Mouse (Mus musculus) spleen, embryonic (tissue): ENCODE results near the gene H2al1m.
"Not testable (repeated sequence)": the region's sequence is repeated elsewhere in the genome, so short reads cannot be mapped to it uniquely, and the experiment has no call there.

Experiments
- CTCF ChIA-PET: fragments of 350-600 bp; sonication (Branson Sonifier 250); formaldehyde crosslinking; loops from one replicate; lab custom pipeline; 2022; lab: Charles Lee

H2al1m gene

DNA sequence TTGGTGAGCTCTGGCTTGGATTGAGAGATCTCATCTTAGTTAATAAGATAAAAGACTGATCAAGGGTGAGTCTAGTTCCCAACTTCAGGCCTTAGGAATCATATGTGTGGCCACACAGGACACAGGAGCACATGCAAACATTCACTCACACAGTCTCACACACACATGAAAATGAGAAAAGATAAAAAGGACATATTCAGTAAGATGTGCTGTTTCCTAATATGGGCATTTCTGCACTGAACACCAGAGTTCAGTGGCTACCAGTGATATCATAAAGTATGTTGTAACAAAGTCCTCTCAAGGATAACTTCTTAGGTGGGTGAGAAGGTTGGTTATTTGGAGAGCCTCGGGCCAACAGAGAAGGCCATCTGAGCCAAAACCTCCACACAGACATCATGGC lies at the start of gene H2al1m:
H2al1m (plus strand) TSS at position 301 of the 400 bp plus-strand sequence.
- CTCF ChIA-PET: not testable (repeated sequence)

DNA sequence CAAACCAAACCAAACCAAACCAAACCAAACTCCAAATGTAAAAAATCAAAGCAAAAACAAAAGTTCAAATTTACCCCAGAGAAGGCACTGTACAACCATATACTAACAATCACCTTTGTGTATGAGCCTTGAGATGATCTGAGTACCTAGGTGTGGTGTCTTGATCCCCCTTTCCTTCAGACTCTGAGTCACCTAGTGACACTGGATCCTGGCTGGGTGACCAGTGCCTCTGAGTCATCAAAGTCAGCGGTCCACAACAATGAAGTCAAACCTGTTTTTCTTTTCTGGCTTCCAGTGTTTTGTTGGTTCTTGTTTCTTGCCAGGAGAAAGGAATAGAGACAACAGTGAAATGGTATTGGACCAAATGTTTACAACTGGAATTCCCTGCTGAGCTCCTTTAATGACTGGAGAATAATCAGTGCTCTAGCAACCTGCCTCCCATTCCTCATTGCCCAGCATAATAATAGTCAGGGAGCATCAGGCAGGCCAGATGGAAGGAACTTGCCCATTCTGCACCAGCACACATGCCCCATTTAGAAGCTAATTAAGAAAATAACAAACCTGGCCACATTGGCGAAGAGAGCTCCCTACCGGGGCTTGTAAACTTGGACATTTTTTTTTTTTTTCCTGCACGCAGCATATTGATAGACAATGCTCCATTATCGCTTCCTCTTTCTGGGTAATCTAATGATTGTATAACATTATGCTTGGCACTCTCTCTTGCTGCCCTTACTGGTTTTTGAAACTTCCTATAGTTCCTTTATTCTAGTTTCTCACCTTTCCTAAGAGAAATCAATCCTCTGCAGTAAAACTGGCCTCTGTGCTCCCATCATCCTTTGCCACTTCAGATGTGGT lies 42.6 kb upstream of the H2al1m start:
- CTCF ChIA-PET: no interaction called here

DNA sequence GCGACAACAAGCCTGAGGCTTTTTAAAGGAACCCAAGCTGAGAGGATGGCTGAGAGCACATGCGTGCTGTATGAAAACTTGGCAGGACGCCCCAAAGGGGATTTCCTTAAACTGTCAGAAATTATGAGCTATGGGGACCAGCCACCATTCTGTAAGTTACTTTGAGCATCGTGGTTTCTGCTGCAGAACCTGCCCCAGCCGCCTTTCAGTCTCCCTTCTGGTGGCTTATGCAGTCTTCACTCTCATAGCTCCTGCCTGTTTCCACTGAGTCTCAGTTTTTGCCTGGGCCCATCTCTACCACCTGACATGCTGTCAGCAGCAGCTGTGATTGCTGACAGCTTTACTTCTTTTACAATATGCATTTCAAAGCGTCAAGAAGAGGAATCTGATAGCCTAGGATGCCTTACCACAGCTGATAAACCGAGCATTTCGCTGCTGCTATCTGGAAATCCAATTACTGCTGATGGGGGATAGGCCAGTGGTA lies 40.1 kb upstream of the H2al1m start:
- CTCF ChIA-PET: no interaction called here

DNA sequence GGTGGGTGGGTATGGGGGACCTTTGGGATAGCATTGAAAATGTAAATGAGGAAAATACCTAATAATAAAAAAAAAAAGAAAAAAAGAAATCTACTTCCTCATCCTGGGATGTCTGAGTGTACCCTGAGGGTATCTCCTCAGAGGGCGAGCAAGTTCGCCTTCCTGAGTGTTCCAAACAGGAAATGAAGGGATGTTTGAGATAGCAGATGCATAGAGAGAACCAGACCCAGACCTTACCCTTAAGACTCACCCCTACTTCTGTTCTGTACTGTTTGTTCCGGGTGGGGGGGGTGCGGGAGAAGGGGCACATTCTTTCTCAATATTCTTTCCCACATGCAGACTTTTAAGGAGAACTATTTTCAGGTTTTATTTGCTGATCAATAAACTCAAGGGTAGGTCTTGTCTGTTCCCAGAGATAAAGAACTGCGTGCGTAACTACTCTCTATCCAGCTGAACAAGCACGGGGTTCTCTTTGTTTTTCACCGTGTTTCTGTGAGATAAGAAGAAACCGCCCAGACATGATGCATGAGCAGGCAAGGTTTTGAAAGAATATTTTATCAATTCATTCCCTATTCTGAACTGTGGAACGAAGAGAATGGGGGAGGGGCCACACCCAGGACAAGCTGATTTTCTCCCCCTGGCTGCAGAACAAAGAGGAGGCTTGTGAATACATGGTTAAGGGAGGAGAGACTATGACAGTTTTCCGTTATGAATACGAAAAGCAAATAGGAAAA lies 38.8 kb upstream of the H2al1m start:
- CTCF ChIA-PET: no interaction called here

DNA sequence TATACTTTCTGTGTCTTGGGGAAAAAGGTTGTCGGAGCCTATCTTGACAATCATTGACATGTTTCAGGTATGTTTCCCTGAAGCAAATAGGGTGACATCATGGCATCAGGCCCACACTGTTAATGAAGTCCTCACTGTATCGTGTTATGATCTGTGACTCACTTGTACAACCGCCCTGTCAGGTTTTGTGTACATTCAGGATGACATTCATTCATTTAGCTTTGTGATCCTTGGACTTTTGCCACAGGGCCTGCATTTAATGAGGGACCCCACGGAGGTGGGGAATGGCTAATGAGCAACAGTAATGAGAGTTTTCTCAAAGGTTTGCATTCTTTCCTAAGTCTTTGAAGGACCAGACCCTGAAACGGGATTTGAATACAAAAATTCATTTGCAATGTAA lies 34.7 kb upstream of the H2al1m start:
- CTCF ChIA-PET: no interaction called here

DNA sequence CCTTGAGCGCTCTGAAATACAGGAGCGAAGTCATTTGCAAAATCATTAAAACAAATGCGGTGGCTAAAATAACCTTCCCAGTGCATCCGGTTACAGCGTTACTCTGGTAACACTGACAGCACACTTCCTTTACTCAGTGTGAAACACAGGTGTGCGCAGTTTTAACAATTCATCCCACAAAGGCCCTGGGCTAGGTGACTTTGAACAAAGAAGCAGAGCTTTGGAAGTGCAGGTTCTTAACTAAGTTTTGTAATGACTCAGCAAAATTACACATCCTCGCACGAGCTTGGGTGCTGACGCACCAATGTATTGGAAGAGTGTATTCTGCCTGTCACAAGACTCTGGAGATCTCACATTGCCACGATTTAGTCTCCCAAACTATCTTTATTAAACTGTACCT lies 29.6 kb upstream of the H2al1m start:
- CTCF ChIA-PET: no interaction called here

DNA sequence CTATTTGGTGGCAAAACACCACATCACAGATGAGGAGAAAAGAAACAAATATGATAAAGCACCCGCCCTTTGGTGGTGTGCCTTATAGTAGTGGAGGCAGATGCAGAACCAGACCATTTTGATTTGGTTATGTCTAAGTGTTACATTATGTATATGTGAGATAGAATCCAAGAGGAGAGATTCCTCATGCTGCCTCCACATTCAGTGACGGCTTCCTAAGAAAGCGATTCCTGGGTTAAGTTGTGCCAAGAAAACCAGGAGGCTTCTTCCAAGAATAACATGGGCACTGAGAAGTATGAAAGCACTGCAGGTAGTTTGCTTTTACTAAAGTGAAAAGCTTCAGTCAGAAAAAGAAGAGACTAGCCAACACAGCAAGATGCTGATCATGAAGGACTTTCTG lies 28.7 kb upstream of the H2al1m start:
- CTCF ChIA-PET: no interaction called here

DNA sequence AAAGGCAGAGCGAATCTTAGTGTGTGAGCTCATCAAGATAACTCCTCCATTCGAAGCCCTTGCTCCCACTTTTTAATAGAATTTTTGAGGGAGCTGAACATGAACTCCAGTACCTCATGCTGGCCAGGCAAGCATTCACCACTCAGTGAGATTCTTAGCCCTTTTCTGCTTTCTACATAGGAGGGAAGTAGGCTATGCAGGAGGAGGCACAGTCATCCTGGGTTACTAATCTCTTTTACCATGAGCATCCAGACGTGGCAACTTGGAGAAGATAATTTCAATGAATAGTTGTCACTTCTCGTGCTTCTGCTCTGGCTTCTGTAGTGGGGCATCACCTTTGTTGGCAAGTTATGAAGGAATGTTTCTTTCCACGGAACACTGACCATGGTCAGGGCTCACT lies 26.8 kb upstream of the H2al1m start, which contains the start of gene Gm14862:
Gm14862 (minus strand) TSS at position 134 of the 400 bp plus-strand sequence.
- CTCF ChIA-PET: no interaction called here

DNA sequence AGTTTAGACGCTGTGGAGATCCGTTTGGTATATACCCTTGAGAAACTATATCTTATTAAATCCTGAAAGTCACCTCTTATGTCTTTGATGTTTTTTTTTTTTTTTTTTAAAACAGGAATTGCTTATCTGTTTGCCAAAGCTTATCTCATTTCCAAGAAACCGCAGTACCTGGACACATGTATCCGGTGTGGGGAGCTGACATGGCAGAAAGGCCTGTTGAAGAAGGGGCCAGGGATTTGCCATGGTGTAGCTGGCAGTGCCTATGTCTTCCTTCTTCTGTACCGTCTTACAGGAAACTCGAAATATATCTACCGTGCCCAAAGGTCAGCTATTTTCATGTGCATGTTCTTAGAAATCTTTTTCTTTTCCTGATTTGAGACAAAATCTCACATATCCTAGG lies 25.7 kb upstream of the H2al1m start:
- CTCF ChIA-PET: no interaction called here

DNA sequence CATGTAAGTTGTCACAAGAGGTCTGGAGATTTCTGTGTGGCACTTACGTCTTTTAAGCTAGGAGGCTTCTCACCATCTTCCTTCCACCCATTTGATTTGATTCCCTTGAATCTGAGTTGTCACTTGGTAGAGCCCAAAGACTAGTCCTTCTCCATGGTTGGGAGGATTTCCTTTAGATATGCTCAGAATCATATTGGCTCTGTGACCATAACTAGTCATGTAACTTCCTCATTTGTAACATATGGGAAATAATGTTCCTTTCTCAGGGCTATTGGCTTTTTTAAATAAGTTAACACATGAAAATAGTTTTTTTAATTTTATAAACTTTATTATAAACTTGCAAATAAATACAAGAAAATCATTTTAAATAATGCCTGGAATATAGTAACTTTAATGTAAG lies 24.3 kb upstream of the H2al1m start:
- CTCF ChIA-PET: no interaction called here

DNA sequence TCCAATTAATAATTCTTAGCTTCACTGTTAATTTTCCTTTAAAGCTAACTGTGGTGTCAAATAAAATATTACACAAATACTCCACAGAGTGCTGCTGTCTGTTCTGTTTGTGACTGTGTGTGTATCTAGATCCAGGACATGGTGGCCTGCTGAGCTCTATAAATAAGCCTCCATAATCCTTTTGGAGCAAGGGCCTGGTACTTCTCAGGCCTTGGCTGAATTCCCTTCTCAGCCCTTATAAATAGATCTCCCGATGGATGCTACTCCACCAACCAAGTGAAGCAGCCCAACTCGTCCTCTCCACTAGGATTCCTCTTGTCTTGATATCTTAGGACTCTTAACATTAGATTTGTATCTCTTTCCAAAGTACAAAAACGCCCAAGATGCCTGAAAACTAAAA lies 12.5 kb upstream of the H2al1m start:
- CTCF ChIA-PET: interaction anchor here (0.5 kb wide), 1 partner anchor 396 kb away, joined by 3 read pairs; no protein-coding TSS in a partner anchor

DNA sequence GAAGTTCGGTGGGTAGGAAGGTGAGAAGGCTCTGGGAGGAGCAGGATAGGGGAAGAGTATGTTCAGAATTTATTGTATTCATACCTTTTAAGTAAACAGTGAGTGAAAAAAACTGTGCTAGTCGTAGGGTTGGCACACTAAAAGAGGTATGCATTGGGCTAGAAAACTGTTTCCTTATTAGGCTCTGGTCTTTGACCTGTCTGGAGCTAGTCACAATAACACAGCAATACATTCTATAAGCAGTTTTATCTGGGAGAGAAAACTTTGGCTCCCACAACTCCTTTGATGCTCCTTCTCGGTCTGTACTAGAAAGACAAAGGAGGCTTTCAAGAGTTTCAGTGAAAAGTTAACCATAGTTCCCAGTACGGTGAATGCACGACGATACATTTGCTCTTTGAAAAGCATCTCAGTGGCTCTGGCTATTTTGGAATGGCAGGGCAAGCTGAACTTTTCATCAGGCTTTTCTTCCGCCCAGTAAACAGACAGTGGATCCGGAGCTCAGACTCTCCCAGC lies 11.6 kb upstream of the H2al1m start:
- CTCF ChIA-PET: interaction anchor here (0.6 kb wide), 1 partner anchor 94 kb away, joined by 5 read pairs; no protein-coding TSS in a partner anchor

DNA sequence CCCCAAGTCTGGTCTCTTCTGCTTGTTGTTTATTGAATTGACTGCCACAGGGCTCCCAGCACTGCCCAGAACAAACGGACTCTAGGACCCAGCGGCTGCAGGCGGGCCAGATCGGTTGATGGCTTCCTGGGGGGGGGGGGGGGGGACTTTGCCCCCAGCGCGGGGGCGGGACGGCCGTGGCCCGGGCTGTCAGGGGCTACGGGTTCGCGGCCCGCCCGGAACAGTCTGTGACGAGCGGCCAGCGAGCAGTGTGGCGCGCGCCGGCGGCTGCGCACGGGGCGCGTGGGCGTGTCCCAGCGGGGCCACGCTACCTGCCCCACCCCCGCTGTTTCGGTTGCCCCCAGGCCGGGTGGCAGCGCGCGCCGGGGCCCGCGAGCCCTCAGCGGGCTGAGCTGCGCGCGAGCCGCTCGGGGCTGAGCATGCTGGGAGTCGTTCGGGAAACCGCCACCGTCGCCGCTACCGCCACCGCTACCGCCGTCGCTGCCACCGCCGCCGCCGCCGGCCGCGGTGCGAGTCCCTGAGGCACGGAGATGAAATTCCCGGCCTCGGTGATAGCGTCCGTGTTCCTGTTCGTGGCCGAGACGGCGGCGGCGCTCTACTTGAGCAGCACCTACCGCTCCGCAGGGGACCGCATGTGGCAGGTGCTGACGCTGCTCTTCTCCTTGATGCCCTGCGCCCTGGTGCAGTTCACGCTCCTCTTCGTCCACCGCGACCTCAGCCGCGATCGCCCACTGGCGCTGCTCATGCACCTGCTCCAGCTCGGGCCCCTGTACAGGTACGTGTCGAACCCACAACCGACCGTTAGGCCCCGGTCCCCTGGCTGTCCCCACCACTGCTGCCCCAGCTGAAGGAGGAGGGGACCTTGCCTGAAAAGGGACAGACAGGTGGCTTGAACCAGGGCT lies 10.9 kb upstream of the H2al1m start, which contains the start of gene Xk:
Xk (plus strand) TSS at position 297 of the 902 bp plus-strand sequence.
- CTCF ChIA-PET: interaction anchor here (0.6 kb wide), 1 partner anchor 94 kb away, joined by 5 read pairs; no protein-coding TSS in a partner anchor

DNA sequence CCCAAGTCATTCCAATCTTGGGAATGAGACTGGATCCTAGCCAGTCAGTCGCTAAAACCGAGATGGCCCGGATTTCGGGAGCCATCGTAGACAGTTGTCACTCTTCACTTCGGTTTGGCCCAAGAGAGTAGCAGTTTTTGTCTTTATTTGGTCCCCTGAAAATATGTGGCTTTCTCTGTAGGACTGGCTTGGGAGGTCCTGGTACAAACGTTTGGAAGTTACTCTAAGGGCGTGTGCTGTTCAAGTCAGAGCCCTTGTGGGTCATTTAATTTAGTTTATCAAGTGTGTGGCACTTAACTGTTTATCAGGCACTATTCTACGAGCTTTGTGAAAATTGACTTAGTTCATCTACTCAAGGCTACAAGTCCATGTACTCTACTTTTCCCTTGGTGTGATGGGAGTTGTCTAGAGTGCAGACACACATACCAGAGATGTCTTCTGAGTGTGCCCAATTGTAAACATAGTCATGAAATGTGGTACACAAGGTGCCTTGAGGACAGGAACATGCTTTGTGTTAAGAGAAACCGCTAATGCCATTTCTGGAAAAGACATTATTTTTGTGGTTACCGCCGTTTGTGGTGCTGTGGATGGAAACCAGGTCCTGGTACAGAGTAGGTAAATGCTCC lies 10.1 kb upstream of the H2al1m start:
- CTCF ChIA-PET: no interaction called here

DNA sequence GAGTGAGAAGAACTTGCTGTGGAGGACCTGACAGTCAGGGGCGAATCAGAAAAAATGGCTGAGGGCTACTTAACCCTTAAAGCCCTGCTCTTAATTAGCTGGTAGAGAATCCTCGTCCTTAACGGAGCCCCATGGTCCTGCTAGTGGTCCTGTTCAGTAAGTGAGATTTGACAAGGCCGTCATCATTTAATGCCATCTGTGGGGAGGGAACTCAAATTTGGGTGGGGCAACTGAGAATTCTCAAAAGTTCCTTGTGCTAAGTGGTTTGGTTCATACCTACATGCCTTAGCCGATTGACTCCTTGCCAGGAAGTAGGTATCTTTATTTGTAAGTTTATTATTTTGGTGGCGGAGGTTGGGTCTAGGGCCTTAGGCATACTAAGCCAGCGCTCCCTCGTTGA lies 9.2 kb upstream of the H2al1m start:
- CTCF ChIA-PET: no interaction called here

DNA sequence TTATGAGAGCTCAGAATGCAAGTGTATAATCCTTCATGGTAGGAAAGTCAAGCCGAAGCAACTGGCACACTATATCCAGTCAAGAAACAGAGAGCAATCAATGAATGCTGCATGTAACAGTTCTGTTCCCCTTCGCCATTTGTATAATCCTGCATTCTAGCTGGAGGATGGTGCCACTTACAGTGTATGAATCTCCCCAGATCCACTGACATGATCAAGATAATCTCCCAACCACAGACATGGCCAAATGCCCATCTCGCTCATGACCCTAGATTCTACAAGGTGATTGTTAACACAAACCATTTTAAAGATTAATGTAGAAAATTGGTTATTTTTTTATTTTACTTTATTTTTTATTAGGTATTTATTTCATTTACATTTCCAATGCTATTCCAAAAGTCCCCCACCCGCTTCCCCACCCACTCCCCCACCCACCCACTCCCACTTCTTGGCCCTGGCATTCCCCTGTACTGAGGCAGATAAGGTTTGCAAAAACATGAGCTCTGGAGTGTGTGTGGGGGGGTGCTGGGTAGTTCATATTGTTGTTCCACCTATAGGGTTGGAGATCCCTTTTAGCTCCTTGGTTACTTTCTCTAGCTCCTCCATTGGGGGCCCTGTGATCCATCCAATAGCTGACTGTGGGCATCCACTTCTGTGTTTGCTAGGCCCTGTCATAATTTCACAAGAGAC lies 9.7 kb downstream of the H2al1m start:
- CTCF ChIA-PET: not testable (repeated sequence)

DNA sequence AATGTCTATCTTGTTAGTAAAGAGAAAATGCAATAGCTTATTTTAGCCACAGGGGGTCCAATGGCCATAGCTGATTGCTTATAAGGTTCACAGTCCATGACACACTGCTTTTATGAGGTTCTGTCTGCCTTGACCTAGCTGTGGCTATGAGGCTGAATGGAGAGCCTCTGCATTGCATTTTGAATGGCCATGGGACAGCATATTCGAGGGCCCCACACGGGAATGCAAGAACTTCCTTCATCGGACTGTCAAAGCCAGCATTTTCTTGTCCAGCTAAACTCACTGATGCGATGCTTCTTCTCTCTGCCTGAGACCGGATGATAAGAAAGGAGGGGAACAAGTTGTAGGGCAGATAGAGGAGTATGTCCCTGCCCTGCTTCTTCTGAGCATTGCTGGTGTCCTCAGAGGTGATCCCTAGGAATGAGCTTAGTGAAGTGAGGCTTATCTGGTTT lies 14.9 kb downstream of the H2al1m start:
- CTCF ChIA-PET: no interaction called here

DNA sequence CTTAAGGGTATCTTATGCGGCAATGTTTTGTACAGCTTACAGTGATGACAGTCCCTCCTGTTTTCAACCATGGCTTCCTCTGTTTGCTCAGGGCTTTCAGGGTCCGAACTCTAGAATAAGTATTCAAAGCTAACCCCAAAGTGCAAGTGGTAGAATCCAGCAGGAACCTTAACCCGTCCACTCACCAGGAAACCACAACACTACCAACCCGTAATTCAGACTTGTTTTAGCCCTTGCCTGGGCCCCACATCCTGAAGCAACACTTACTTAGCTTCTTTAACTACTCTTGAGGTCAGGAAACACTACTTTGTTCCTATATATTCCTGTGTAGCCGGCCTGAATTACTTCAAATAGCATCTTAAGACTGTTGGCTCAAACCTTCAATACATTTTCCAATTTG lies 19.2 kb downstream of the H2al1m start:
- CTCF ChIA-PET: no interaction called here

DNA sequence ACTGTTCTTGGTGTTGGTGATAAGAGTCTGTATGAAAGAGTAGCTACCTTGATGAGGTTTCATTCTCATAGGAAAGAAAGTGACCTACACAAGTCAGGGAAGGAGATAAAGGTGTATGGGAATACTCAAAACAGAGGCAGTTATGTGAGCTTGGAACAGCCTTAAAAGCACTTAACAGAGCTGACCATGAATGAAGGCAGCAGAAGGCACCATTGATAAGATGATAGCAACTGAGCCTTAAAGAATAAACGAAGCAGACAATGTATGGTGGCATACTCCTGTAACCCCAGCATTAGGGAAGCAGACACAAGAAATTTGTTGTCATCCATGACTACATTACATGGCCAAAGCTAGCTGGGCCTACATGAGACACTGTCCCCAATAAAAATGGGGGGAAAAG lies 19.9 kb downstream of the H2al1m start:
- CTCF ChIA-PET: no interaction called here

DNA sequence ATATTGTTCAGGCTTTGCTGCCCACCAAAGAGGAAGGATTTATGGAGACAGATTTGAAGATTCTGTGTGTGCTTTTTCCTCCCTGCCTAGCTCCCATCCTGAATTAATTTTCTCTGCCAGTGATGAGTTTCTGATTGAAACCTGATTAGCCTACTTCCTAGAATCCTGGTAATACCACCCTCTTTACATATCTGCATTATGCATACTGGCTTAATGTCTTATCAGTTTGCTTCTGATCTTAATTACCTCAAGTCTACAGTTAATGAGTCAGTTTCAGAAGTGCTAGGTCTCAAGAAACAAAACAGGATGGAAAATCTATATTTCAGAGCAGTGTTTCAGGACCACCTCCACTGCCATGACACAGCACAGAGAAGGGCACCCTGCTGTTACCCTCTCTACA lies 32.9 kb downstream of the H2al1m start:
- CTCF ChIA-PET: not testable (repeated sequence)
